ENCODE assay signal across 8 mouse cellular contexts in genomic region chr5:50057612-50058420, GRCm38 (mm10). TPM values are rescaled to one million over a fixed set of nuclear protein-coding genes. Genes with fewer than 3 reads are reported as not detected.
DNase-seq lines count a peak whose midpoint lies in the region; ATAC-seq and TF ChIP-seq lines count a peak whose summit lies in the region.

No protein-coding gene starts in this region.

- H3K9me3 ChIP-seq in ES-E14 (ENCODE audit: control insufficient read depth, insufficient read depth, low read depth, low read length), result no peaks in the 10 kb centered on the region
- H3K9me3 ChIP-seq in intestine, embryonic 14.5 days (ENCODE audit: control insufficient read depth, low read length), result no peaks in the 10 kb centered on the region
- H3K9me3 ChIP-seq in midbrain, embryonic 11.5 days (ENCODE audit: control insufficient read depth, low read length), result no peaks in the 10 kb centered on the region

- peak overlapping the region; percentile 69 for H3K4me2 ChIP-seq in intestine, embryonic 14.5 days (ENCODE audit: low read length)
- H3K4me2 ChIP-seq in midbrain, embryonic 11.5 days, result peak overlapping the region; percentile 56

- peaks cover 0 to 4% of the 10 kb centered on the region in 2 experiments; a peak in 1 of 4 replicates for H3K4me1 ChIP-seq in ES-E14 (ENCODE audit: control insufficient read depth in 2 of 2, insufficient read depth in 2 of 2, low read length in 2 of 2, poor library complexity in 1 of 2)
- peaks cover 31% of the 10 kb centered on the region for H3K4me1 ChIP-seq in intestine, embryonic 14.5 days (replicated peaks; ENCODE audit: control insufficient read depth, insufficient read depth, low read length)
- H3K4me1 ChIP-seq in midbrain, embryonic 11.5 days (ENCODE audit: control insufficient read depth, insufficient read depth, low read length), result peaks cover 13% of the 10 kb centered on the region

- H3K27me3 ChIP-seq in intestine, embryonic 14.5 days (replicated peaks; ENCODE audit: control insufficient read depth, insufficient read depth, low read length), result no peaks in the 10 kb centered on the region
- no peaks in the 10 kb centered on the region for H3K27me3 ChIP-seq in midbrain, embryonic 11.5 days (ENCODE audit: control insufficient read depth, insufficient read depth, low read length)

- 0 out of 2 replicates have a peak, but pooled peaks have one; percentile 26 for ATAC-seq in erythroid progenitor cell, adult 5-6 weeks (replicated peaks; ENCODE audit: low FRiP score, poor library complexity, severe bottlenecking)
- no peak; the same call in 1 of the 2 replicates for ATAC-seq in intestine, embryonic 14.5 days (replicated peaks; ENCODE audit: low FRiP score, low TSS enrichment, low read depth)
- no peak; the same call in 1 of the 2 replicates for ATAC-seq in midbrain, embryonic 11.5 days (ENCODE audit: low FRiP score)

- no peak overlapping the region for H3K27ac ChIP-seq in ES-E14 (ENCODE audit: insufficient read depth, low read depth, low read length, poor library complexity, severe bottlenecking)
- H3K27ac ChIP-seq in intestine, embryonic 14.5 days (ENCODE audit: low read depth), result peak overlapping the region; percentile 88
- peak overlapping the region; percentile 79; the same call in 1 of the 2 replicates for H3K27ac ChIP-seq in midbrain, embryonic 11.5 days (ENCODE audit: low read depth, low read length)

- no peaks in the 10 kb centered on the region for H3K36me3 ChIP-seq in ES-E14 (ENCODE audit: control insufficient read depth, insufficient read depth, low read length, poor library complexity, severe bottlenecking)
- H3K36me3 ChIP-seq in intestine, embryonic 14.5 days (ENCODE audit: control insufficient read depth, insufficient read depth, low read length), result no peaks in the 10 kb centered on the region
- no peaks in the 10 kb centered on the region for H3K36me3 ChIP-seq in midbrain, embryonic 11.5 days (ENCODE audit: control insufficient read depth, insufficient read depth, low read length)

- 2% methylated on average over 26 of the region's 26 CpGs for WGBS in intestine, embryonic 14.5 days
- WGBS in midbrain, embryonic 11.5 days, result 2% methylated on average over 26 of the region's 26 CpGs

- DNase-seq in 416B (ENCODE audit: low read depth), result peak; percentile 39
- DNase-seq in ES-E14 (ENCODE audit: low read depth, low spot score), result no peak
- DNase-seq in intestine, embryonic 14.5 days (ENCODE audit: low spot score), result peak; percentile 64
- DNase-seq in midbrain, embryonic 11.5 days (ENCODE audit: low spot score, missing footprints), result peak; percentile 97
- DNase-seq in c-Kit-positive CD71-positive TER-119-positive erythroid progenitor cells, embryonic 14.5 days (ENCODE audit: low spot score), result no peak
- no peak for DNase-seq in frontal cortex, adult 2 months (ENCODE audit: extremely low spot score in 1 of 2, low spot score in 1 of 2)
- no peak for DNase-seq in gastrocnemius, adult 18-20 months (ENCODE audit: low spot score)

- in situ Hi-C loops in ES-E14 (cut with MboI; ENCODE audit: low sequenced_read_pairs in 2 of 2, unreplicated experiment in 2 of 2), result no loop called here

- H3K9ac ChIP-seq in ES-E14 (ENCODE audit: insufficient read depth, low read depth, low read length, poor library complexity, severe bottlenecking), result peak overlapping the region; percentile 86
- H3K9ac ChIP-seq in intestine, embryonic 14.5 days (ENCODE audit: low read length), result peak overlapping the region; percentile 96
- peak overlapping the region; percentile 99 for H3K9ac ChIP-seq in midbrain, embryonic 11.5 days (ENCODE audit: low read length)

- H3K4me3 ChIP-seq in ES-E14 (ENCODE audit: insufficient read depth in 1 of 2, low read depth in 1 of 2, low read length in 2 of 2, poor library complexity in 1 of 2, severe bottlenecking in 1 of 2), result peak overlapping the region; percentile 85 to 96
- H3K4me3 ChIP-seq in intestine, embryonic 14.5 days (ENCODE audit: low read depth, low read length), result peak overlapping the region; percentile 91
- H3K4me3 ChIP-seq in midbrain, embryonic 11.5 days (ENCODE audit: low read depth, low read length), result peak overlapping the region; percentile 91

TF ChIP-seq in ES-E14, 5 proteins besides CTCF, POLR2A, EP300 and RAD21:
- TF ChIP-seq ZNF384 (IDR thresholded peaks at IDR 0.05; ENCODE audit: low read depth, low read length) (no peak), ZC3H11A (IDR thresholded peaks at IDR 0.05; ENCODE audit: borderline replicate concordance, low read depth, low read length) (no peak), HCFC1 (IDR thresholded peaks at IDR 0.05; ENCODE audit: borderline replicate concordance, insufficient read depth, low read length) (no peak)

RNA-seq across cellular contexts. Expression of gene Adgra3, which starts 1.0 kb away (rescaled TPM):
- total RNA-seq in ES-E14 (2012; rRNA removed), result 59.2 and 105 TPM in 2 replicates
- 0.36 TPM in 1 of 2 replicates, not detected in the other for total RNA-seq in erythroid progenitor cell, adult 5-6 weeks (2015; ENCODE audit: low replicate concordance)
- total RNA-seq in erythroid progenitor cell, adult 5-6 weeks (2017; ENCODE audit: low replicate concordance), result 0.51 TPM in 1 of 2 replicates, not detected in the other
- 32.8 and 34.9 TPM in 2 replicates for polyA plus RNA-seq in intestine, embryonic 14.5 days (2014; fragmentation: Nextera tagmentation; extraction: Ambion mirVana)
- polyA plus RNA-seq in midbrain, embryonic 11.5 days (2014; fragmentation: Nextera tagmentation; extraction: Ambion mirVana), result 37.3 and 41.2 TPM in 2 replicates
- 18.8 and 20.5 TPM in 2 replicates for polyA plus RNA-seq in frontal cortex, adult 2 months (2012; rRNA removed)
- 10 to 100 TPM; 10.4 to 12.7 TPM for total RNA-seq in gastrocnemius, adult 18-20 months (2021)

Comparison
In these comparisons a context has a peak if more than half of its experiments do, and no peak if none do; other contexts are left out.
1. DNase-seq: peak in 416B (single experiment), intestine, embryonic 14.5 days (single experiment) and midbrain, embryonic 11.5 days (single experiment); none in ES-E14 (single experiment), c-Kit-positive CD71-positive TER-119-positive erythroid progenitor cells, embryonic 14.5 days (single experiment), frontal cortex, adult 2 months (0 of 2) and gastrocnemius, adult 18-20 months (single experiment).
2. RNA of gene Adgra3, which starts 1.0 kb away (total RNA-seq): 59.2 to 105 TPM in ES-E14 and 10.4 to 12.7 TPM in gastrocnemius, adult 18-20 months; 0.36 to 0.51 TPM in erythroid progenitor cell, adult 5-6 weeks; every median in the first group is over 4 times any median in the second.
3. Peak in every context shown above with its lines, with median percentiles within 50 percentile points of each other: H3K4me3 ChIP-seq and H3K9ac ChIP-seq.